In the genomic region with DNA sequence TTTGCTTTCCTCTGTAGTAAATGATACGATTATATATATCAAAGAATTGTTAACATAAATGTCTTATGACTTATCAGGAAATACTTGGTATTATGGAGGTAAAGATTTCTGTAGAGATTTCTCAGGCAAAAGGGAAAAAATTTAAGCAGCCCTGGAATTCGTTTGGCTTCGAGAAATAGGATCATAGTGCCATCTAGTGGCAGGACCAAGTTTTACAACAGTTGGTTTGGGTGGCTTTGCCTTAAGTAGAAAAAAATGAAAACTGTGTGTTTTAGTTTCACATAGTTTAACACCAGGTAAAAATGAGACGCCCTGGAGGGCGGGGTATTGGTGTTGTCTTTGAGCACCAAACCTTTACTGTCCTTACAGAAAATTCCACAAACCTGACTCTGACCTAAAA, we compare ENCODE assay signal across 8 mouse cellular contexts. TPM values are rescaled to one million over a fixed set of nuclear protein-coding genes. Genes with fewer than 3 reads are reported as not detected.
DNase-seq lines count a peak whose midpoint lies in the region; ATAC-seq and TF ChIP-seq lines count a peak whose summit lies in the region.

No protein-coding gene starts in this region.

- no peak overlapping the region for H3K4me3 ChIP-seq in kidney, embryonic 14.5 days (ENCODE audit: low read length)
- H3K4me3 ChIP-seq in ES-E14 (ENCODE audit: insufficient read depth in 1 of 2, low read depth in 1 of 2, low read length in 2 of 2, poor library complexity in 1 of 2, severe bottlenecking in 1 of 2) (no peak overlapping the region), myocyte (no peak overlapping the region)

- no peak for TF ChIP-seq POLR2A in myocyte (IDR thresholded peaks at IDR 0.05; ENCODE audit: insufficient read length, low read depth)

- 2% methylated on average over 5 of the region's 5 CpGs for WGBS in kidney, embryonic 14.5 days

- no peaks in the 10 kb centered on the region for H3K27me3 ChIP-seq in kidney, embryonic 14.5 days (ENCODE audit: control insufficient read depth, insufficient read depth, low read length)
- H3K27me3 ChIP-seq in myocyte (ENCODE audit: control insufficient read depth, insufficient read depth, insufficient read length): no peaks in the 10 kb centered on the region

- ATAC-seq in kidney, embryonic 14.5 days (ENCODE audit: low FRiP score, low TSS enrichment): no peak; the same call in 1 of the 2 replicates

- H3ac ChIP-seq in myocyte (ENCODE audit: control insufficient read depth, insufficient read length): no peak overlapping the region

- in situ Hi-C loops in ES-E14 (cut with MboI; ENCODE audit: low sequenced_read_pairs in 2 of 2, unreplicated experiment in 2 of 2): no loop called here

- H3K4me1 ChIP-seq in kidney, embryonic 14.5 days (ENCODE audit: control insufficient read depth, insufficient read depth, low read length): no peaks in the 10 kb centered on the region
- peaks cover 0 to 10% of the 10 kb centered on the region in 2 experiments; a peak in 1 of 4 replicates for H3K4me1 ChIP-seq in ES-E14 (ENCODE audit: control insufficient read depth in 2 of 2, insufficient read depth in 2 of 2, low read length in 2 of 2, poor library complexity in 1 of 2)

- peak; percentile 64 for DNase-seq in kidney, adult 18-20 months
- peak; percentile 60 for DNase-seq in ES-E14 (ENCODE audit: low read depth, low spot score)
- peak; percentile 60 for DNase-seq in c-Kit-positive CD71-positive TER-119-positive erythroid progenitor cells, embryonic 14.5 days (ENCODE audit: low spot score)
- peak; percentile 58 to 65 for DNase-seq in frontal cortex, postnatal 25 days (ENCODE audit: low spot score in 2 of 2)
- peak; percentile 61 to 83 for DNase-seq in layer of hippocampus, postnatal 14 days (ENCODE audit: low spot score in 2 of 2)
- peak; percentile 31 for DNase-seq in yolk sac, embryonic 10.5 days (ENCODE audit: low spot score)

- H3K27ac ChIP-seq in kidney, embryonic 14.5 days (ENCODE audit: low read depth, low read length): no peak overlapping the region
- no peak overlapping the region for H3K27ac ChIP-seq in ES-E14 (ENCODE audit: insufficient read depth, low read depth, low read length, poor library complexity, severe bottlenecking)

- no peak overlapping the region for H3K4me2 ChIP-seq in kidney, embryonic 14.5 days (replicated peaks; ENCODE audit: low read depth, low read length)
- H3K4me2 ChIP-seq in myocyte (ENCODE audit: low read depth): peak overlapping the region; percentile 57

- no peak overlapping the region for H3K9ac ChIP-seq in kidney, embryonic 14.5 days (ENCODE audit: low read depth, low read length)
- no peak overlapping the region for H3K9ac ChIP-seq in ES-E14 (ENCODE audit: insufficient read depth, low read depth, low read length, poor library complexity, severe bottlenecking)

- H3K9me3 ChIP-seq in kidney, embryonic 14.5 days (ENCODE audit: control insufficient read depth, low read length): no peaks in the 10 kb centered on the region
- no peaks in the 10 kb centered on the region for H3K9me3 ChIP-seq in ES-E14 (ENCODE audit: control insufficient read depth, insufficient read depth, low read depth, low read length)

- no peaks in the 10 kb centered on the region for H3K36me3 ChIP-seq in kidney, embryonic 14.5 days (ENCODE audit: control insufficient read depth, insufficient read depth, low read length)
- no peaks in the 10 kb centered on the region for H3K36me3 ChIP-seq in ES-E14 (ENCODE audit: control insufficient read depth, insufficient read depth, low read length, poor library complexity, severe bottlenecking)
- H3K36me3 ChIP-seq in myocyte (ENCODE audit: control insufficient read depth, insufficient read depth): no peaks in the 10 kb centered on the region

- H3K79me2 ChIP-seq in myocyte (ENCODE audit: control insufficient read depth, insufficient read depth): no peaks in the 10 kb centered on the region

TF ChIP-seq in ES-E14, 5 proteins besides CTCF, POLR2A, EP300 and RAD21:
- no peak for TF ChIP-seq HCFC1 (IDR thresholded peaks at IDR 0.05; ENCODE audit: borderline replicate concordance, insufficient read depth, low read length)
- TF ChIP-seq MAFK (IDR thresholded peaks at IDR 0.05; ENCODE audit: insufficient read depth, low read depth, low read length): no peak
- peak; percentile 70 for TF ChIP-seq ZNF384 (IDR thresholded peaks at IDR 0.05; ENCODE audit: low read depth, low read length)
- TF ChIP-seq ZC3H11A (IDR thresholded peaks at IDR 0.05; ENCODE audit: borderline replicate concordance, low read depth, low read length): 0 out of 2 replicates have a peak, but pooled peaks have one; percentile 31

TF ChIP-seq in myocyte, 11 proteins besides CTCF, POLR2A, EP300 and RAD21:
- no peak for TF ChIP-seq TCF3 (IDR thresholded peaks at IDR 0.05; ENCODE audit: insufficient read length, low read depth)
- no peak for TF ChIP-seq CEBPB (IDR thresholded peaks at IDR 0.05; ENCODE audit: insufficient read depth, poor library complexity, severe bottlenecking)
- TF ChIP-seq MAX (IDR thresholded peaks at IDR 0.05; ENCODE audit: low read depth): no peak
- no peak for TF ChIP-seq TCF12 (IDR thresholded peaks at IDR 0.05; ENCODE audit: insufficient read depth, poor library complexity, severe bottlenecking)
- no peak for TF ChIP-seq REST (IDR thresholded peaks at IDR 0.05; ENCODE audit: insufficient read depth, insufficient read length)

RNA-seq across cellular contexts. Expression of a gene that starts 22.2 kb away (rescaled TPM):
- not detected in 2 replicates for polyA plus RNA-seq in kidney, embryonic 14.5 days (2014; fragmentation: Nextera tagmentation; extraction: Ambion mirVana)
- 0.09 TPM in 1 of 2 replicates, not detected in the other for total RNA-seq in ES-E14 (2012; rRNA removed)
- 1 to 10 TPM; 1.2 to 1.4 TPM for total RNA-seq in layer of hippocampus, postnatal 14 days (2021)
- not detected for polyA plus RNA-seq in myocyte (2012; fragmentation: generic; extraction: Trizol)

RNA-seq across cellular contexts. Expression of a gene that starts 50.6 kb away (rescaled TPM):
- 190 and 201 TPM in 2 replicates for polyA plus RNA-seq in kidney, embryonic 14.5 days (2014; fragmentation: Nextera tagmentation; extraction: Ambion mirVana)
- total RNA-seq in ES-E14 (2012; rRNA removed): 56.5 and 78.0 TPM in 2 replicates
- 100 to 1,000 TPM; 150 to 156 TPM for total RNA-seq in layer of hippocampus, postnatal 14 days (2021)
- 78.9 TPM for polyA plus RNA-seq in myocyte (2012; fragmentation: generic; extraction: Trizol)
